Mouse (Mus musculus) stomach, postnatal 0 days (tissue): ENCODE measurements around the gene Pde11a.

Source experiments
- CTCF ChIP-seq: IDR thresholded peaks from 2 replicates; pipeline ENCODE4 v1.5.1; 2016; ENCODE audit warnings: antibody characterized with exemption, low read depth, mild to moderate bottlenecking, moderate library complexity
- EP300 ChIP-seq: optimal IDR thresholded peaks from 2 replicates; pipeline ENCODE3; 2016; ENCODE audit warnings: antibody characterized with exemption

DNA sequence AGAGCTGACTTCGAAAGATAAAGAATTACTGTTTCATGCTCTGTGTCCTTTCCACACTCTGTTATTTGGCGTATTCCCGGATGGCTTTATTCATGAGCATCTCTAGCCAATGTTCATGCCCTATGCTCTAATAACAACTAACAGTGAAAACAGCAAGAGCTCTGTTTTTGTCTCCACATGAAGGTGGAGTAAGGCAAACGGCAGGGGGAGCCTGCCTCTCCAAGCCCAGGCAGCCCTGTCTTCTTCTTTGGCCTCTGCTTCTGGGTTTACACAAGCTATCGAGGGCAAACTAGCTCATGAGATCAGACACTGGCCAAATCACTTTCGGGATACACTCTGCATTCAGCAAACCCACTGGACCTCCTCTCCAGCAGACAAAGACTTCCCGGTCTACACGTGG lies 241.3 kb downstream of the Pde11a start:
- TF ChIP-seq CTCF = peak; percentile 50
- no peak for TF ChIP-seq EP300
